Mouse (Mus musculus): ENCODE measurements around the gene Cysrt1. TPM values are rescaled to one million over a fixed set of nuclear protein-coding genes. Genes with fewer than 3 reads are reported as not detected.
A peak's percentile ranks its signal among the peaks of the same experiment; 100 is the strongest.

Gene Cysrt1
- polyA plus RNA-seq, 1 experiment from 2014 or later = 0.48 TPM

DNA sequence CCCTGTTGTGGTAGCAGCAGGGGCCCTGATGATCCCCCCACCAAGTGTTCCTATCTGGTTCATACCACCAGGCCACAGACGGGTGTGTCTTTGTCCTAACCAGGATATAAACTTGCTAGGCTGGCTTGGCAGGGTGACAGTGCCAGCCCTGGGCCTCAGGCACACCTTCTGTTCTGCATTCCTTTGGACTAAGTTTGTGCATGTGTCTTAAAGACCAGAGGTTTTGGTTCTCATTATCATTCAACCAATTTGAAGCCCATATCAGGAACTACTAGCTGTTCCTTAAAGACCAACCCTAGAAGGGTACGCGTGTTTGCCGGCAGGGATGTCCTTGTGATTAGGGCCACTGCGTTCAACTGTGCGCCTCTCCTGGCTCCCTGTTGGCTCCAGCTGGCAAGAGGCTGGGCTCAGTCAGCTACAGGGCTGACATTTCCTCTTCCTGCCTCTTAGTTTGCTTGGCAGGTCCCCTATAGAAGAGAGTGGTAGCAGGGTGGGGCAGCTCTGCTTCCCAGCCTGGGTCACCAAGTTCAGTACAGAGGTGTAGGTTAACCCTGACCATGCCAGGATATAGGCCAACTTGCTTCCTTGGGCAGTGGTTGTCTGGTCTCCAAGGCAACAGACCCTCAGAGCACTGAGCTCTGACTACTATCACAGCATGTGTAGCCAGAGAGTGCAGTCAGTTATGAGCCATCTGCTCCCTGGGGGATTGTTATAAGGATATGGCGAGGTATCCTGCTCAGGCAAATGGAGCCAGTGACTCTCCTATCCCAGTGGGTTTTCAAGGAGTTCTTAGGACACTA lies 44.8 kb upstream of the Cysrt1 start:
- Histone ChIP-seq H3K27ac (ENCODE audit: low read length) (no peak overlapping the region), H3K4me3 (ENCODE audit: low read depth, low read length) (no peak overlapping the region), H3K4me2 (ENCODE audit: low read length) (no peak overlapping the region), H3K36me3 (ENCODE audit: control insufficient read depth, insufficient read depth, low read length) (peaks cover 22% of the 10 kb centered on the region), H3K4me1 (ENCODE audit: control insufficient read depth, insufficient read depth, low read length) (peaks cover 18% of the 10 kb centered on the region), H3K9me3 (replicated peaks; ENCODE audit: control insufficient read depth, low read length, poor library complexity, severe bottlenecking) (no peaks in the 10 kb centered on the region), H3K27me3 (ENCODE audit: control insufficient read depth, insufficient read depth, low read depth, low read length) (peaks cover 33% of the 10 kb centered on the region), H3K9ac (ENCODE audit: low read depth, low read length) (no peak overlapping the region)
- 59% methylated on average over 7 of the region's 7 CpGs for WGBS
- no peak for ATAC-seq

DNA sequence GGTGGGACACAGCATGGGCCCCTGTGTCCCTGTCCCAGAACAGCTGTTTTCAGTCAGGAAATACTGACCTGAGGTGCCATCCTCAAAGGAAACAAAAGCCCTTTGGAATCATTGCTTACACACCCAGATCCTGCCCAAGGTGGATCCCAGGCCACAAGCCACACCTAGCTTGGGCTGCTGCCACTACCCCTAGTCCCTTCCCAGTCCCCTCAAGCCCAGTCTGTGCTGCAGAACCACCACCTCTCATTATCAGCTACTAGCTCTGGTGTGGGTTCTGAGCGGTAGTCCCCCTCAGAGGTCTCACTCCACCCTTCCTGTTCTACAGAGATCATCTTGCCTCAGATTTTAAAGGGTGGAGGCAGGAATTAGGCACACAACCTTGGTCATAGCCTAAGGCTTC lies 44.1 kb upstream of the Cysrt1 start:
- ATAC-seq = no peak
- Histone ChIP-seq H3K9ac (ENCODE audit: low read depth, low read length) (no peak overlapping the region), H3K9me3 (replicated peaks; ENCODE audit: control insufficient read depth, low read length, poor library complexity, severe bottlenecking) (no peaks in the 10 kb centered on the region), H3K27ac (ENCODE audit: low read length) (no peak overlapping the region), H3K4me3 (ENCODE audit: low read depth, low read length) (no peak overlapping the region), H3K36me3 (ENCODE audit: control insufficient read depth, insufficient read depth, low read length) (peaks cover 22% of the 10 kb centered on the region), H3K4me1 (ENCODE audit: control insufficient read depth, insufficient read depth, low read length) (peaks cover 14% of the 10 kb centered on the region), H3K27me3 (ENCODE audit: control insufficient read depth, insufficient read depth, low read depth, low read length) (peaks cover 26% of the 10 kb centered on the region), H3K4me2 (ENCODE audit: low read length) (no peak overlapping the region)
- 87% methylated on average over 1 of the region's 1 CpGs for WGBS

DNA sequence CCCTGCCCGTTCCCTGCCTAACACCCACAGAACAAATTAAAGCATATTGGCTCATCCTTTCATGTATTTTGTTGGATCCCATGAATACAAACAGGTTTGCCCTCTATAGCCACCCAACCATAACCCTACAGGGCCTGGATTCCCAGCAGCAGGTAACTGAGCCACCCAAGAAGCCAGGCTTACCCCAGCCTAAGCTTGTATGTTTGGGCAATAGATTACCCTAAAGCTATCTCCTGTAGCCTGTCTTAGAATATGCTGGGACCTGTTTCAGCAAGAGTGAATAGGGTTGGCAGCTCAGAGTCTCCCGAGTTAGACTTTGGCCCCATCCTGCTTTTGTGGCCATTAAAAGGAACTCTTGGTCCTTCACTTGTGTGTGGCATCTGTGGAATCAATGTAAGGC lies 43.3 kb upstream of the Cysrt1 start:
- H3K4me2 ChIP-seq (ENCODE audit: low read length) = no peak overlapping the region
- no peak overlapping the region for H3K27ac ChIP-seq (ENCODE audit: low read length)
- H3K36me3 ChIP-seq (ENCODE audit: control insufficient read depth, insufficient read depth, low read length) = peaks cover 27% of the 10 kb centered on the region
- no peaks in the 10 kb centered on the region for H3K9me3 ChIP-seq (replicated peaks; ENCODE audit: control insufficient read depth, low read length, poor library complexity, severe bottlenecking)
- WGBS = 92% methylated on average over 2 of the region's 2 CpGs
- no peak overlapping the region for H3K9ac ChIP-seq (ENCODE audit: low read depth, low read length)
- peaks cover 19% of the 10 kb centered on the region for H3K27me3 ChIP-seq (ENCODE audit: control insufficient read depth, insufficient read depth, low read depth, low read length)
- peaks cover 8% of the 10 kb centered on the region for H3K4me1 ChIP-seq (ENCODE audit: control insufficient read depth, insufficient read depth, low read length)
- no peak for ATAC-seq
- no peak overlapping the region for H3K4me3 ChIP-seq (ENCODE audit: low read depth, low read length)

DNA sequence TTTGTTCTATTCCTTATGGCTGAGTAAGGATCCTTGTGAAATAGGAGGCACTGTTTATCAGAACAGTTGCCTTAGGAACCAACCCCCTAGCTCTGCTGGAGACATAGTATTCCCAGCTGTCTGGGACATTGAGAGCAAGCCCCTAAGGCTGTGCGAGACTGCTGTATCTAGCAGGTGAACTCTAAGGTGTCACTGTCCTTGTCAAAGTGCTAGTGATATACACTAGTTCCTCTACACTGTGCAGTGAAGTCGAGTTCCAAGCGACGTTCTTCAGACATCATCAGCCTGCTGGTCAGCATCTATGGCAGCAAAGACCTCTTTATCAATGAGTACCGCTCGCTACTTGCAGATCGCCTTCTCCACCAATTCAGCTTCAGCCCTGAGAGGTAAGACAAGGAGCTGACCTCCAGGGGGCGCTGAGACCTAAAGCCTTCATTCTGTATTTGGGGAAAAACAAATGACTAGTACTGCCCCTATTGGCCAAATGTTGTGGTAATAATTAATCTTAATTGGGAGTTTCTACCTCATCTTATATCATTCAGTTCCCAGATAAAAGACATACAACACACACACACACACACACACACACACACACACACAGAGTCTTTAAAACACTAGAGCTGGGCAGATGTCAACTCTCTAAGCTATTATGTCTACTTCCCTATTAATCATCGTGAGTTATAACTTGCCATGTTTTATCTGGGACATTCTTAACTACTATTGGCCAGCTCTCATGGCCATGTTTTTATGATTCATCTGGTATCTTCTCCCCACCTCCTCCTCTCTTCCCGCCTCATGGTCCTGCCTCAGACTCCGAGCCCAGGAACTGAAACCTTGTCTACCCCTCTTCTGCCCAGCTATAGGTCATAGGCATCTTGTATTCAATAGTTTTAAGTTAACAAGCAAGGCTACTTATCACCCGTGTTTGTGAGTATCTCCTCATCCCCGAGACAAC lies 37.0 kb upstream of the Cysrt1 start:
- Histone ChIP-seq H3K9me3 (replicated peaks; ENCODE audit: control insufficient read depth, low read length, poor library complexity, severe bottlenecking) (no peaks in the 10 kb centered on the region), H3K36me3 (ENCODE audit: control insufficient read depth, insufficient read depth, low read length) (peaks cover 48% of the 10 kb centered on the region), H3K4me1 (ENCODE audit: control insufficient read depth, insufficient read depth, low read length) (0 out of 2 replicates have a peak, but pooled peaks cover 2% of the 10 kb centered on the region), H3K9ac (ENCODE audit: low read depth, low read length) (no peak overlapping the region), H3K4me3 (ENCODE audit: low read depth, low read length) (no peak overlapping the region), H3K27me3 (ENCODE audit: control insufficient read depth, insufficient read depth, low read depth, low read length) (no peaks in the 10 kb centered on the region), H3K27ac (ENCODE audit: low read length) (no peak overlapping the region), H3K4me2 (ENCODE audit: low read length) (no peak overlapping the region)
- peak; percentile 51 for ATAC-seq
- WGBS = 62% methylated on average over 13 of the region's 13 CpGs

DNA sequence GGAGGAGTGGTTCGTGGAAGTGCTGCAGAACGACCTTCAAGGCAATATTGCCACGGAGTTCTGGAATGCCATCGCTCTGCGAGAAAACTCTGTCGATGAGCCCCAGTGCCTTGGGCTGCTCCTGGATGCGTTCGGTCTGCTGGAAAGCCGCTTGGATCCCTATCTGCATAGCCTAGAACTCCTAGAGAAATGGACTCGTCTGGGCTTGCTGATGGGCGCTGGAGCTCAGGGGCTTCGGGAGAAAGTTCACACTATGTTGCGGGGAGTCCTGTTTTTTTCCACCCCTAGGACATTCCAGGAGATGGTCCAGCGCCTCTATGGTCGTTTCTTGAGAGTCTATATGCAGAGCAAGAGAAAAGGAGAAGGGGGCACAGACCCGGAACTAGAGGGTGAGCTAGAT lies 30.8 kb upstream of the Cysrt1 start:
- Histone ChIP-seq H3K4me3 (ENCODE audit: low read depth, low read length) (peak overlapping the region; percentile 89), H3K27me3 (ENCODE audit: control insufficient read depth, insufficient read depth, low read depth, low read length) (no peaks in the 10 kb centered on the region), H3K4me2 (ENCODE audit: low read length) (peak overlapping the region; percentile 99), H3K36me3 (ENCODE audit: control insufficient read depth, insufficient read depth, low read length) (peaks cover 28% of the 10 kb centered on the region), H3K4me1 (ENCODE audit: control insufficient read depth, insufficient read depth, low read length) (peaks cover 28% of the 10 kb centered on the region), H3K9ac (ENCODE audit: low read depth, low read length) (peak overlapping the region; percentile 94), H3K27ac (ENCODE audit: low read length) (peak overlapping the region; percentile 73), H3K9me3 (replicated peaks; ENCODE audit: control insufficient read depth, low read length, poor library complexity, severe bottlenecking) (no peaks in the 10 kb centered on the region)
- 42% methylated on average over 16 of the region's 16 CpGs for WGBS
- no peak for ATAC-seq

DNA sequence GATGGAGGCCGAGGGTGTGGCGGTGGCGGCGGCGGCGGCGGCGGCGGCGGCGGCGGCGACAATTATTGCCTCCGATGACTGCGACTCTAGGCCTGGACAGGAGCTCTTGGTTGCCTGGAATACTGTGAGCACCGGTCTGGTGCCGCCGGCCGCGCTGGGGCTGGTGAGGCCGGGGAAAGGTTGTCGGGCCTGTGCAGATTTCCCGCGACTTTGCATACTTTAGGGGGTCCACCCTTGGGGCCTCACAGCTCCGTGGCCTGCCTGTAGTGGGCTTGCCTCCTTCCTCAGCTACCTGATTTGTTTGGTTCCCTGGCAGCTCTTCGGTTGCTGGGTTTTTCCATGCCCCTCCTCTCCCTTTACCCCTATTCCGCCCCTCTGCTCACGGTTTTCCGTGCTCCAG lies 30.3 kb upstream of the Cysrt1 start:
- Histone ChIP-seq H3K36me3 (ENCODE audit: control insufficient read depth, insufficient read depth, low read length) (peaks cover 23% of the 10 kb centered on the region), H3K27me3 (ENCODE audit: control insufficient read depth, insufficient read depth, low read depth, low read length) (no peaks in the 10 kb centered on the region), H3K4me2 (ENCODE audit: low read length) (peak overlapping the region; percentile 99), H3K27ac (ENCODE audit: low read length) (peak overlapping the region; percentile 73), H3K9ac (ENCODE audit: low read depth, low read length) (peak overlapping the region; percentile 94), H3K4me3 (ENCODE audit: low read depth, low read length) (peak overlapping the region; percentile 89), H3K9me3 (replicated peaks; ENCODE audit: control insufficient read depth, low read length, poor library complexity, severe bottlenecking) (no peaks in the 10 kb centered on the region), H3K4me1 (ENCODE audit: control insufficient read depth, insufficient read depth, low read length) (peaks cover 29% of the 10 kb centered on the region)
- peak; percentile 72 for ATAC-seq
- under 1% methylated on average over 29 of the region's 29 CpGs for WGBS

DNA sequence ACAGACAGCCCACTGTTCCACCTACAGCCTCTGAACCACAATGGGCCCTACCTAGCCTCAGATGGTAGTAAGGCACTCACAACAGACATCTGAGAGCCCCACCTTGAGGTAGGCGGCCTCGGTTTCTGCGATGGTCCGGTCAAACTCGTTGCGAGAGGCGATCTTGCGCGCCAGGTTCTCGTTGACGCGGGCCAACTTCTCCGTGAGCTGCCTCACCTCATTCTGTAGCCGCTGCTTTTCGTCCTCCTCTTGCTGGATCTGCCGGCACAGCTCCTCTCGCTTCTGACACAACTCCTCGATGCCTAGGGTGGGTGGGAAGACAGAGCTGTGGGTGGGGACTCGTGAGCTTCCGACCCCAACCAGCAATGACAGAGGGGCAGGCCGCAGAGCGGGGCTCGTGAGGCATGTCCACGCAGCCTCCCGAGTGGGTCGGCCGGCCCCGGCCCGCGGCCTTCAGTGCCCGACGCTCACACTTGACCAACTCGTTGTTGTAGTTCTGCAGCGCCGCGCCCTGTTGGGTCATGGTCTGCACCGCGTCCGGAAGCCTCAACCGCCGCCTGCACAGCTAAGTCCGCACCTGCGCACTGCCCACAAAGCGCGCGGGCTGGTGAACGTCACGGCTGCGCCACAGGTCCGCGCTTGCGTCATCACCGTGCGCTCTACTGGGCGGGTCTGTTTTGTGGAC lies 29.7 kb upstream of the Cysrt1 start, which contains the start of the genes Ssna1 and Anapc2:
Ssna1 (minus strand) TSS at position 612 of the 685 bp plus-strand sequence.
Anapc2 (plus strand) TSS at position 652 of the 685 bp plus-strand sequence.
- Histone ChIP-seq H3K9ac (ENCODE audit: low read depth, low read length) (peak within 1 kb of the TSS; percentile 94), H3K4me1 (ENCODE audit: control insufficient read depth, insufficient read depth, low read length) (peaks cover 34% of the 10 kb centered on the region), H3K9me3 (replicated peaks; ENCODE audit: control insufficient read depth, low read length, poor library complexity, severe bottlenecking) (no peaks in the 10 kb centered on the region), H3K4me2 (ENCODE audit: low read length) (peak within 1 kb of the TSS; percentile 99), H3K36me3 (ENCODE audit: control insufficient read depth, insufficient read depth, low read length) (peaks cover 22% of the 10 kb centered on the region), H3K27me3 (ENCODE audit: control insufficient read depth, insufficient read depth, low read depth, low read length) (no peaks in the 10 kb centered on the region), H3K27ac (ENCODE audit: low read length) (peak within 1 kb of the TSS; percentile 73), H3K4me3 (ENCODE audit: low read depth, low read length) (peak within 1 kb of the TSS; percentile 89)
- ATAC-seq = peak; percentile 94
- WGBS = under 1% methylated on average over 55 of the region's 55 CpGs

DNA sequence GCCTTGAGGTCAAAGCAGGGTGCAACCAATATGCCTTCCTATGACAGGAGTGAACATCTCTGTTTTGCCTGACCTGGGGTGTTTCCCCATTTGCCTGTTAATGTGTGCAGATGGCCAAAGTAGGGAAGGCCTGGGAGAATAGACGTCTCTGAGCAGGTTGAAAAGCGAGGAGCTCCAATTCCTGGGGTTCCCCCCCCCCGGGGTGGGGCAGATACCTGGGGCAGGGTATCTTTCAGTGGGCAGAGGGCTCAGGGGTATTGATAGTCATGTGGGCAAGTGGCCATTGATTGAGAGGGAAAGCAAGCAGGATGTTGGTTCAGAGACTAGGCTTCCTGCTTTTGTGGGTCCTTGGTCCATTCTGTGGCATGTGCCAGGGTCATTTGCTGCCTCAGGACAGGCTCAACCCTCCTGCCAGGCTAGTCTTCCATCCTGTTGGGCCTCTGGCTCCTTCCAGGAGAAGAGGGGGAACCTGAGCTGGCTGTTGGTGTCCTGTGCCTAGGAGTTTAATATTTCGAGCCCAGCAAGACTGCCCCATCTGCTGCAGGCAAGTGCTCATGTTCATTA lies 25.6 kb upstream of the Cysrt1 start:
- Histone ChIP-seq H3K4me1 (ENCODE audit: control insufficient read depth, insufficient read depth, low read length) (peaks cover 59% of the 10 kb centered on the region), H3K4me2 (ENCODE audit: low read length) (no peak overlapping the region), H3K27me3 (ENCODE audit: control insufficient read depth, insufficient read depth, low read depth, low read length) (peaks cover 6% of the 10 kb centered on the region)

More for the DNA sequence above, 25.6 kb upstream of the Cysrt1 start:
- no peak for ATAC-seq
- WGBS = 73% methylated on average over 4 of the region's 4 CpGs
- Histone ChIP-seq H3K27ac (ENCODE audit: low read length) (no peak overlapping the region), H3K4me3 (ENCODE audit: low read depth, low read length) (no peak overlapping the region), H3K9me3 (replicated peaks; ENCODE audit: control insufficient read depth, low read length, poor library complexity, severe bottlenecking) (no peaks in the 10 kb centered on the region), H3K36me3 (ENCODE audit: control insufficient read depth, insufficient read depth, low read length) (peaks cover 5% of the 10 kb centered on the region; the same call in 1 of the 2 replicates), H3K9ac (ENCODE audit: low read depth, low read length) (no peak overlapping the region)
